Mouse (Mus musculus) telencephalon, adult 2 months (tissue): Measurements from ENCODE around the gene Best2.

ENCODE experiments used
- DNase-seq: peaks from one replicate; pipeline ENCODE4 v3.0.0-alpha.2; 2011; ENCODE audit warnings: low read depth, low spot score

The Best2 gene

GRCm38 (mm10) chr8:84982499-84983011, 31.8 kb downstream of the Best2 start:
- no peak for DNase-seq

- no peak for DNase-seq
Measured at GRCm38 (mm10) chr8:84981644-84982498, 32.5 kb downstream of the Best2 start.

- DNase-seq: no peak
Measured at GRCm38 (mm10) chr8:84980622-84981358, 33.5 kb downstream of the Best2 start.

DNA sequence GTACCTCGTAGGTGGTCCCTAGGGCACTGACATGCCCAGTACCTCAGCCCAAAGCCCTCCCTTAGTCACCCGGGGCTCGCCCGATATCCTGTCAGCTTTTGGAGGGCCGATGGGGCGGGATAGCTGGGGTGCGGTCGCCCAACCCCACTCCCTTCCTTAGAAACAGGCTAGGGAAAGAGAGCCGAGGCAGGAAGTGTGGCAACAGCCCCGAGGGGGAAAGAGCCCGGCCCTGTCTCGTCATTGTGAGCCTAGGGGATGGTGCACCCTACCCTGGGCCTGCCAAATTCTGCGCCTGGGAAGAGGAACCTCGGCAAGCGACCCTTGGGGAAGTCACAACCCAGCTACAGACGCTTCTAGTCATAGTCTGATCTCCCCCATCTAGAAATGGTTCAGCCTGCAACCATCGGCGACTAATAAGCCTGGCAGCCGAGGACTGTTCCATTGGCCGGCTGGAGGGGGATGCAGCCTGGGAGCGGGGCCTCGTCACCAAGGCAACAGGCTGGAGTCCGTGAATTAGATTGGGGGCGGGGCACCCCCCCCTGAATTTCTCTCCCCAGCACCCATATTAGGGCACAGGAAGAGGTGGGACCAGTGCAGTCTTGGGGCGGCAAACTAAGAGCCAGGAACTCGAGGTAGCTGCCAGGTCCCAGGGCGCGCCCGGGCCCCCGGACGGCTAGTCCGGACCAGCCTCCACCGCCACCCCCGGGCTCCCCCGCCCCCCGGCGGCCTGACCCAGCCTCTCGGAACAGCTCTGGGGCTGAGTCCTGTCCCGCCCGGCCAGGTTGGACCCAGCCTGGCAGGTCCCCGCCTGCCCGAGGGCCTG, 34.5 kb downstream of the Best2 start:
- DNase-seq: peak; percentile 97

DNA sequence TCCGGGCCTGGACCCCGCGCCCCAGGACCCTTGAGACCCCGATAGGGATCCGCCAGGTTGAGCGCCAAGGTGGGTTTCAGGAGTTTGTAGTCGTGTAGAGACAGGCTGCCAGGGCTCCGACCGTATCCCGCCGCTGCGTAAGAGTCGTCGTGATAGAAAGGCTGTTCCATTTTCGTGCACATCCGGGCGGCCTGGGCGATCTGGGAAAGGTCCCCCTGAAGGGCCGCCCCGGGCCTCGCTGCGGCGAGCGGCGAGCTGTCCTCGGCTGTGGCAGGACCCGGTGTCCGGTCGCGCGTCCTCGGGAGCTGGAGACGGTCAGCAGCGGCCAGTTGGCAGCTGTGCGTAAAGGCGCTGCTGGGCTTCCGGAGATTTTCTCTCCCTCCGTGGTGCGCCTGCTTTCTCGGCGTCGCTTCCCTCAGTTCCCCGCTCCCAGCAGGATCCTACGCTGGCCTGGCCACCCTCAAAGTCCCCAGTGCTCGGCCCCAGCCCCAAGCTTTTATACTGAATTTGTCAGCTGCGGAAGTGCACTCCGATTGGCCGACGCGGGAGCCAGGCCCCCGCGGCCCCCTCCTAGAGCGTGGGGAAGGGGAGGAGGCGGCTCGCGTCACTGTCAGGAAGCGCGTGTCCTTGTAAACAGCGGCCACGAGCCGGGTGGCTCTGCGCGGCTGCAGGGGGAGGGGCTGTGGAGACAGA, 35.9 kb downstream of the Best2 start, which contains the start of gene Junb:
Gene Junb, minus strand, starts transcription at position 471 of the 693 bp plus-strand sequence.
- peak; percentile 94 for DNase-seq

- DNase-seq: no peak
Measured at GRCm38 (mm10) chr8:84977435-84978247, 36.7 kb downstream of the Best2 start.

GRCm38 (mm10) chr8:84976763-84977434, 37.4 kb downstream of the Best2 start:
- DNase-seq: no peak

DNA sequence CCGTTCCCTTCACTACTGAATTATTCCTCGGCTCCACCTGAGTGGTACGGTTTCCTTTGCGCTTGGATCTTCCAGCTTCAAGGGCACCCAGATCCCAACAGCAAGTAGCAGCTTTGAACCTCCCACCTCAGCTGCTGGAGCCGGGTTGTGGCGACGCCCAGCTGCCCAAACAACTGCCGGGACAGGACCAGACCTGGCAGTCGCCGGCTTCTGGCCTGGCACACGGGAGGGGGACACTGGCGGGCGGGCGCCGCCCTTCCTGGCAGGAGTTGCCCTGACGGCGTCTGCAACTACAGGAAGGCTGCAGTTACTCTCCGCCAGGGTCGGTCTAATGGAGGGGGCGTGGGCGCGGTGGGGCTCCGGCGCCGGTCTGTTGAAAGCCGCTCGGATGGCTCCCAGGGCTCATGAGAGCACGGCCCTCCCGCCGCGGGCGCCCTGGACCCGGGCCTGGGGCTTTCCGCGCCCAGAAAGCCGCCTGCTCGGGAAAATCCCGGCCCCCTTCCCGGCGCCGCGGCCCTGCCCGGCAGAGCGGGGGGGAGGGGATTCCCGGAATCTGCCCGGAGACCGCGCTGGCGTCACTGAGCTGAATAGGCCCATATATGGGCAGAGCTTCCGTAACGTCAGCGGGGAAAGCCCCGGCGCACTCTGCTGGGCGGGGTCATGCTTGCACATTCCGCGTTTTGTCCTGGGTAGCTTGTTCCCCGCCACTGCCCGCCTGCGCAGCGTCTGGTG, 38.1 kb downstream of the Best2 start:
- DNase-seq: peak; percentile 89

GRCm38 (mm10) chr8:84975434-84975833, 38.9 kb downstream of the Best2 start:
- DNase-seq: no peak

DNA sequence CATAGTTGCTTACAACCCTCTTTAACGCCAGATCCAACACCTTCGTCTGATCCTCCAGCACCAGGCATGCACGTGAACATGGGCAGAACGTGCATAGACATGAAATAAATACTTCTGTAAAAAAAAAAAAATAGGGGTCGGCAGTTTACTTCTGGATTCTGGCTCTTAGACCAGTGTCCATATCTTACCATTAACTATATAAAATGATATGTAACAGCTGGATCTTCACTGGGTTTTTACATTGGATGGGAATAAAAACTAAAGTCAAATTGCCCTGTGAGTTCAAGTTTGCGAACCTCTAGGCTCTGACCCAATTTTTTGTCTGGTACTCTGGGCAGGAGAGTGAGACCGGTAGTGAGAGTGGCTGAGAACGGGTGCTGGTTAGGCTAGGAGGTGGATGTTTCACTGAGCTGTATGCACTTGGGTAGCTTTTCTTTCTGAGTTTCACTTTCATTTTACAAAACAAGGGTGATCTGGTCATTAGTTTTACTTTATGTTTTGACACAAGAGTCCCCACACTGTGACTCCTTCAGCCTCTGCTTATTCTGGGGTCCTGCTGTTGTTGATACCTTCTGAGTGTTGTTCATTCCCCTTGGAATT, 39.7 kb downstream of the Best2 start:
- DNase-seq: no peak

- no peak for DNase-seq
Measured at GRCm38 (mm10) chr8:84973803-84974542, 40.4 kb downstream of the Best2 start.

- DNase-seq: no peak
Measured at GRCm38 (mm10) chr8:84973079-84973478, 41.3 kb downstream of the Best2 start.

GRCm38 (mm10) chr8:84970913-84971312, 43.4 kb downstream of the Best2 start:
- DNase-seq: no peak

- DNase-seq: no peak
Measured at GRCm38 (mm10) chr8:84970135-84970790, 44.1 kb downstream of the Best2 start.

- DNase-seq: no peak
Measured at GRCm38 (mm10) chr8:84969241-84970134, 44.8 kb downstream of the Best2 start, which contains the start of the genes Gm49661, Prdx2 and Rnaseh2a. Gene Gm49661, minus strand, starts transcription at chr8:84969433. Gene Prdx2, plus strand, starts transcription at chr8:84969587. Gene Rnaseh2a, minus strand, starts transcription at chr8:84969767.

DNA sequence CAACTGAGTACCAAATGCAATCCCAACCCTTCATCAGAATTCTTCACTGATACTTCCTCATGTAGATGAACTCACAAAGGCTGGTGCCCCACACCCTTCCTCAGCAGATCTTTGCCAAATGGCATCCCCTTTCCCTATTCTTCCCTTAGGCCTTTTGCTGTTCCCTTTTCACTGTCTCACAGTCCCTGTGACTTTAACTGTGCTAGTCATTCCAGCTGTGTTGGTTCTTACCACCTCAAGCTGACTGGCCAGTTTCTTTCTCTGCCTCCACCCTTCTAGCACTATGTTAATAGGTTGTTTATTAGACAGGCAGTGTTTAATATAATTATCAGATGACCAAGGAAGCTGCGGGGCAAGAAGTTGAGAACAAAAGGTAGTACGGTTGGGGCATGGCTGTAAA, 45.7 kb downstream of the Best2 start:
- no peak for DNase-seq
